Mouse (Mus musculus): Measurements from ENCODE around the gene Ino80b. TPM values are rescaled to one million over a fixed set of nuclear protein-coding genes. Genes with fewer than 3 reads are reported as not detected.

Gene Ino80b
- total RNA-seq, 4 experiments from 2014 or later: 14.3 to 18.2 (median 16.2) TPM

- no peak for DNase-seq (ENCODE audit: low spot score in 2 of 2)
These were observed 6.9 kb downstream of the Ino80b start for GRCm38 (mm10) chr6:83118369-83118768.

- DNase-seq (ENCODE audit: low spot score in 2 of 2): no peak
These were observed 7.6 kb downstream of the Ino80b start for GRCm38 (mm10) chr6:83117616-83118015.

GRCm38 (mm10) chr6:83117165-83117438 is 8.1 kb downstream of the Ino80b start:
- DNase-seq (ENCODE audit: low spot score in 2 of 2): no peak

- DNase-seq (ENCODE audit: low spot score in 2 of 2): no peak
These were observed 8.7 kb downstream of the Ino80b start for GRCm38 (mm10) chr6:83116373-83117164.

- no peak for DNase-seq (ENCODE audit: low spot score in 2 of 2)
These were observed 9.4 kb downstream of the Ino80b start for GRCm38 (mm10) chr6:83115682-83116372.

- DNase-seq (ENCODE audit: low spot score in 2 of 2): peak; percentile 87
These were observed 10.1 kb downstream of the Ino80b start, which contains the start of gene Mogs for GRCm38 (mm10) chr6:83115011-83115671. Gene Mogs, plus strand, starts transcription at chr6:83115496.

GRCm38 (mm10) chr6:83111510-83112136 is 13.6 kb downstream of the Ino80b start:
- DNase-seq (ENCODE audit: low spot score in 2 of 2): no peak

GRCm38 (mm10) chr6:83108762-83109668 is 16.2 kb downstream of the Ino80b start, which contains the start of gene Mrpl53:
Gene Mrpl53, plus strand, starts transcription at chr6:83109040.
- DNase-seq (ENCODE audit: low spot score in 2 of 2): peak; percentile 65 to 75

- peak in 1 of 2 experiments; percentile 69 for DNase-seq (ENCODE audit: low spot score in 2 of 2)
These were observed 17.4 kb downstream of the Ino80b start for GRCm38 (mm10) chr6:83107566-83108400.

GRCm38 (mm10) chr6:83104158-83104557 is 21.1 kb downstream of the Ino80b start:
- no peak for DNase-seq (ENCODE audit: low spot score in 2 of 2)

- DNase-seq (ENCODE audit: low spot score in 2 of 2): no peak
These were observed 22.0 kb downstream of the Ino80b start for GRCm38 (mm10) chr6:83103130-83103650.

- DNase-seq (ENCODE audit: low spot score in 2 of 2): peak in 1 of 2 experiments; percentile 36
These were observed 23.3 kb downstream of the Ino80b start for GRCm38 (mm10) chr6:83101688-83102556.

- DNase-seq (ENCODE audit: low spot score in 2 of 2): peak; percentile 84 to 87
These were observed 23.9 kb downstream of the Ino80b start, which contains the start of the genes Ccdc142 and Gm42688 for GRCm38 (mm10) chr6:83101316-83101687. Gene Ccdc142, plus strand, starts transcription at chr6:83101601. Gene Gm42688, plus strand, starts transcription at chr6:83101617.

- DNase-seq (ENCODE audit: low spot score in 2 of 2): no peak
These were observed 26.8 kb downstream of the Ino80b start for GRCm38 (mm10) chr6:83098411-83098810.

GRCm38 (mm10) chr6:83095968-83096367 is 29.3 kb downstream of the Ino80b start:
- DNase-seq (ENCODE audit: low spot score in 2 of 2): no peak

GRCm38 (mm10) chr6:83092416-83093127 is 32.7 kb downstream of the Ino80b start:
- no peak for DNase-seq (ENCODE audit: low spot score in 2 of 2)

- no peak for DNase-seq (ENCODE audit: low spot score in 2 of 2)
These were observed 37.3 kb downstream of the Ino80b start for GRCm38 (mm10) chr6:83087926-83088260.

All from gastrocnemius, adult 8-10 months (tissue).